In the genomic region with DNA sequence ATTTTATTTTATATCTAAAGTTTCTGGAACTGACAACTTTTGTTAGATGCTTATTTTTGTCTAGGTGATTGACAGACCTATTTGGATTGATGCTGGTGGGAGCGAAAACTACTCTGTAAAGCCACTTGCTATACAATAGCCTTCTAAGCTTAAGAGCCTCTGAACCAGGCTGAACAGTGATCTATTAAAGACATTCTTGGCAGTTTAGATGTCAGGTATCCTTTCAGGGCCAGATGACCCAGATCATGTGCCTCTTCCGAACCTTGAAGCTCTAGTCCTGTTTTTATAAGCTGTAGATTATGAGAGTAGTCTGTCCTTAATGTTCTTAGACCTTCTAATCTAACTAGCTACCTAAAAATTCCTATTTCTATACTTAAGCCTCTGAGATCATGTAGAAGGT, we compare ENCODE assay signal across 18 mouse cellular contexts. TPM values are rescaled to one million over a fixed set of nuclear protein-coding genes. Genes with fewer than 3 reads are reported as not detected.
"Had no signal": no experiment of that assay in that cellular context is flagged by ENCODE, and none has a peak within 500 bp of the region (broad histone marks: within the 10 kb centered on the region; RNA-seq: fewer than 3 reads in every experiment).

No protein-coding gene starts in this region.

- H3K4me2 ChIP-seq: kidney, embryonic 15.5 days; limb, embryonic 15.5 days; liver, embryonic 12.5 days; lung, embryonic 14.5 days; midbrain, embryonic 11.5 days had no signal

- H3K9me3 ChIP-seq: kidney, embryonic 15.5 days; limb, embryonic 15.5 days; liver, embryonic 12.5 days had no signal

- DNase-seq: kidney, adult 2 months; kidney, postnatal 14 days; lung, embryonic 14.5 days; lung, postnatal 10 days; lung, postnatal 4 days; right cerebral cortex, adult 18-20 months; right cerebral cortex, postnatal 25 days; thymus, postnatal 36 days had no signal

- H3K4me3 ChIP-seq: kidney, embryonic 15.5 days; limb, embryonic 15.5 days; liver, embryonic 12.5 days had no signal

- H3K36me3 ChIP-seq: kidney, embryonic 15.5 days; limb, embryonic 15.5 days; liver, embryonic 12.5 days had no signal

- H3K27ac ChIP-seq: kidney, embryonic 15.5 days; limb, embryonic 15.5 days; liver, embryonic 12.5 days had no signal

- H3K27me3 ChIP-seq: kidney, embryonic 15.5 days; limb, embryonic 15.5 days; liver, embryonic 12.5 days had no signal

- H3K4me1 ChIP-seq: kidney, embryonic 15.5 days; limb, embryonic 15.5 days; liver, embryonic 12.5 days had no signal

- ATAC-seq: liver, embryonic 12.5 days had no signal

- H3K9ac ChIP-seq: kidney, embryonic 15.5 days; limb, embryonic 15.5 days; liver, embryonic 12.5 days; lung, embryonic 14.5 days had no signal

RNA-seq across cellular contexts. Expression of a gene that starts 3.2 kb away (rescaled TPM):
- total RNA-seq: megakaryocyte, adult 5-6 weeks had no signal
- polyA plus RNA-seq: large intestine, adult 2 months; limb, embryonic 11.5 days; liver, embryonic 16.5 days; lung, embryonic 14.5 days; small intestine, adult 2 months; thymus, postnatal 0 days had no signal
